Mouse (Mus musculus): ENCODE measurements around the gene Idh1. TPM values are rescaled to one million over a fixed set of nuclear protein-coding genes. Genes with fewer than 3 reads are reported as not detected.

Gene Idh1
- polyA plus RNA-seq, 1 experiment from 2014 or later: 397 TPM

DNA sequence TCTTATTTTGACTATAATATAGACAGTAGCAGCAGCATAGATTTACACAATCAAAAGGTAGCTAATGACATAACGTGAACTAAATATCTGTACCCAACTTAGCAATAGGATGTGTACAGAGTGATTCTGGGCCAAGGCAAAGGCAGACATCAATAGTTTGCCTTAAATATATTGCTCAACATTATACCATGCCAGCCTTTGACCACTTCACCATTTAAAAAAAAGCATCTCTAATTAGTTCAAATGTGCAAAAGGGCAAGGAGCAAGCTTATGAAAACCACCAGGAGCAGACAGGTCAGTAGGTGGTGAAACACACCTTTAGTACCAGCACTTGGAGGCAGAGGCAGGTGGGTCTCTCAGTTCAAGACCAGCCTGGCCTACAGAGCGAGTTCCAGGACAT lies 12.6 kb downstream of the Idh1 start:
- no peak overlapping the region for H3K27ac ChIP-seq (replicated peaks)
- no peak overlapping the region for H3K9ac ChIP-seq (replicated peaks)
- H3K36me3 ChIP-seq: peaks cover 58% of the 10 kb centered on the region
- no peaks in the 10 kb centered on the region for H3K9me3 ChIP-seq
- WGBS: 91% methylated on average over 2 of the region's 2 CpGs
- peaks cover 31% of the 10 kb centered on the region for H3K4me1 ChIP-seq
- ATAC-seq (ENCODE audit: low FRiP score, low read depth): no peak
- no peak overlapping the region for H3K4me3 ChIP-seq
- H3K27me3 ChIP-seq: no peaks in the 10 kb centered on the region
- H3K4me2 ChIP-seq (replicated peaks): no peak overlapping the region

- no peaks in the 10 kb centered on the region for H3K27me3 ChIP-seq
- no peaks in the 10 kb centered on the region for H3K9me3 ChIP-seq
- H3K4me2 ChIP-seq (replicated peaks): no peak overlapping the region
- no peak overlapping the region for H3K4me3 ChIP-seq
- 61% methylated on average over 4 of the region's 4 CpGs for WGBS
- peaks cover 79% of the 10 kb centered on the region for H3K36me3 ChIP-seq
- no peak overlapping the region for H3K9ac ChIP-seq (replicated peaks)
- ATAC-seq (ENCODE audit: low FRiP score, low read depth): no peak
- peaks cover 18% of the 10 kb centered on the region for H3K4me1 ChIP-seq
- H3K27ac ChIP-seq (replicated peaks): no peak overlapping the region
These were observed 14.7 kb downstream of the Idh1 start for GRCm38 (mm10) chr1:65171579-65171978.

DNA sequence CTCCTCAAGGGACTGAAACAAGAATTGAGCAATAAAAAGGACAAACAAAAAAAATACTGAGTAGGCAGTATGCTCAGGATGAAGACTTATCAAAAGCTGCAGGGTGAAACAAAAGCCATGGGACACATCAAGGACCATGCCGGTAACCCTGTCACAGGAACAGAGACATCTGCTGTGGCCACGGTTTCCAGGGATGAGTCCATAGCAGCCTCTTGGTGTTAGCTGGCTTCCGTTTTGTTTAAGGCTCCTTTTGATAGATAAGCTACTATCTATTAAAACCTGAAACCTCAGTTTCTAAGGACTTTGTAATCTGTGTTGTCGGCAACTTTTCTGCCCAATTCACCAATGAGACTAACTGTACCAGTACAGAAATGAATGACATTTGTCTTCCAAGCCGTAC lies 16.4 kb downstream of the Idh1 start:
- Histone ChIP-seq H3K9me3 (no peaks in the 10 kb centered on the region), H3K27me3 (no peaks in the 10 kb centered on the region), H3K4me3 (no peak overlapping the region), H3K27ac (replicated peaks) (no peak overlapping the region), H3K4me1 (peaks cover 8% of the 10 kb centered on the region), H3K36me3 (peaks cover 95% of the 10 kb centered on the region), H3K4me2 (replicated peaks) (no peak overlapping the region), H3K9ac (replicated peaks) (no peak overlapping the region)
- ATAC-seq (ENCODE audit: low FRiP score, low read depth): no peak
- 93% methylated on average over 5 of the region's 5 CpGs for WGBS

DNA sequence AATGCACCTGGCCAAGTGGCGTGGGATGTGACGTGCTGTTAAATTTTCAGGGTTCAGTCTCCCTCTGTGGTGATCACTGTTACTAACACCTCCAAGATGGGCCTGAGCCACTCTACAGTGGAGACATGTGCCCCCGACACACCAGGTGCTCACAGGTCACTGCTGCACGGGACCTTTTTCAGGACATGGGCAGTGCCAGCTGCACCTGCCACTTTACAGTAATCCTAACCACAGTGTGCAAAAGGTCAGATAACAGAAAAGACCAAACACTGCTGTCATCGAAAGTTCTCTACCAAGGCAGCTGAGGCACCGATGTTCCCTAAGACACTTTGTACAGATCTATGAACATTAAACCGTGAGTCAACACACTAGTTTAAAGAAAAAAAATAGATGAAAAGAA lies 16.8 kb downstream of the Idh1 start:
- H3K27ac ChIP-seq (replicated peaks): no peak overlapping the region
- peaks cover 8% of the 10 kb centered on the region for H3K4me1 ChIP-seq
- no peaks in the 10 kb centered on the region for H3K9me3 ChIP-seq
- no peak overlapping the region for H3K4me3 ChIP-seq
- 93% methylated on average over 7 of the region's 7 CpGs for WGBS
- H3K9ac ChIP-seq (replicated peaks): no peak overlapping the region
- H3K4me2 ChIP-seq (replicated peaks): no peak overlapping the region
- no peak for ATAC-seq (ENCODE audit: low FRiP score, low read depth)
- no peaks in the 10 kb centered on the region for H3K27me3 ChIP-seq
- peaks cover 97% of the 10 kb centered on the region for H3K36me3 ChIP-seq

GRCm38 (mm10) chr1:65167496-65167895 lies 18.8 kb downstream of the Idh1 start:
- H3K27ac ChIP-seq (replicated peaks): no peak overlapping the region
- H3K4me2 ChIP-seq (replicated peaks): no peak overlapping the region
- no peak overlapping the region for H3K9ac ChIP-seq (replicated peaks)
- ATAC-seq (ENCODE audit: low FRiP score, low read depth): no peak
- peaks cover 4% of the 10 kb centered on the region for H3K4me1 ChIP-seq
- no peaks in the 10 kb centered on the region for H3K9me3 ChIP-seq
- no peaks in the 10 kb centered on the region for H3K27me3 ChIP-seq
- peaks cover 95% of the 10 kb centered on the region for H3K36me3 ChIP-seq
- H3K4me3 ChIP-seq: no peak overlapping the region
- 86% methylated on average over 1 of the region's 1 CpGs for WGBS

- no peak overlapping the region for H3K27ac ChIP-seq (replicated peaks)
- H3K9ac ChIP-seq (replicated peaks): no peak overlapping the region
- H3K4me3 ChIP-seq: no peak overlapping the region
- H3K4me2 ChIP-seq (replicated peaks): no peak overlapping the region
- peaks cover 93% of the 10 kb centered on the region for H3K36me3 ChIP-seq
- ATAC-seq (ENCODE audit: low FRiP score, low read depth): no peak
- 100% methylated on average over 1 of the region's 1 CpGs for WGBS
- H3K9me3 ChIP-seq: no peaks in the 10 kb centered on the region
- H3K4me1 ChIP-seq: no peaks in the 10 kb centered on the region
- H3K27me3 ChIP-seq: no peaks in the 10 kb centered on the region
These were observed 24.1 kb downstream of the Idh1 start for GRCm38 (mm10) chr1:65162210-65162609.

DNA sequence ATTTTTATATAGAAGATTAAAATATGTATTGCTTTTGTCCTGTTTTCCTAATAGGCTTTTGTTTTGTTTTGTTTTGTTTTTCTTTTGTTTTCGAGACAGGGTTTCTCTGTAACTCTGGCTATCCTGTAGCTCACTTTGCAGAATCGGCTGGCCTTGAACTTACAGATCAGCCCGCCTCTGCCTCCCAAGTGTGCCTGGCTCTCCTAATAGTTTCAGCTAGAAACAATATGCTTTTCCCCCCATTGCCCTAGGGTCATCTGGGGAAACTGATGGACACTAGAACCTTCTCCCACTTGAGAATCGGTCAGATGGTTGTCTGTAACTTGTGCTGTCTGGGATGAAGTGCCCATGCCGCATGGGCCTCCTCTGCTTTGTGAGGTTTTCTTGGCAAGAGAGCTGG lies 30.2 kb downstream of the Idh1 start:
- Histone ChIP-seq H3K27ac (replicated peaks) (no peak overlapping the region), H3K4me3 (no peak overlapping the region), H3K36me3 (peaks cover 34% of the 10 kb centered on the region), H3K9me3 (no peaks in the 10 kb centered on the region), H3K27me3 (no peaks in the 10 kb centered on the region), H3K4me1 (no peaks in the 10 kb centered on the region), H3K9ac (replicated peaks) (no peak overlapping the region), H3K4me2 (replicated peaks) (no peak overlapping the region)
- 98% methylated on average over 5 of the region's 5 CpGs for WGBS
- no peak for ATAC-seq (ENCODE audit: low FRiP score, low read depth)

GRCm38 (mm10) chr1:65154814-65155213 lies 31.5 kb downstream of the Idh1 start:
- Histone ChIP-seq H3K27ac (replicated peaks) (no peak overlapping the region), H3K36me3 (peaks cover 21% of the 10 kb centered on the region), H3K9me3 (no peaks in the 10 kb centered on the region), H3K4me2 (replicated peaks) (no peak overlapping the region), H3K4me3 (no peak overlapping the region), H3K27me3 (no peaks in the 10 kb centered on the region), H3K9ac (replicated peaks) (no peak overlapping the region), H3K4me1 (no peaks in the 10 kb centered on the region)
- no peak for ATAC-seq (ENCODE audit: low FRiP score, low read depth)

- no peaks in the 10 kb centered on the region for H3K27me3 ChIP-seq
- H3K4me1 ChIP-seq: no peaks in the 10 kb centered on the region
- no peak overlapping the region for H3K9ac ChIP-seq (replicated peaks)
- no peak for ATAC-seq (ENCODE audit: low FRiP score, low read depth)
- H3K27ac ChIP-seq (replicated peaks): no peak overlapping the region
- WGBS: 87% methylated on average over 3 of the region's 3 CpGs
- H3K9me3 ChIP-seq: no peaks in the 10 kb centered on the region
- H3K4me3 ChIP-seq: no peak overlapping the region
- H3K4me2 ChIP-seq (replicated peaks): no peak overlapping the region
- H3K36me3 ChIP-seq: no peaks in the 10 kb centered on the region
These were observed 38.3 kb downstream of the Idh1 start for GRCm38 (mm10) chr1:65147971-65148370.

DNA sequence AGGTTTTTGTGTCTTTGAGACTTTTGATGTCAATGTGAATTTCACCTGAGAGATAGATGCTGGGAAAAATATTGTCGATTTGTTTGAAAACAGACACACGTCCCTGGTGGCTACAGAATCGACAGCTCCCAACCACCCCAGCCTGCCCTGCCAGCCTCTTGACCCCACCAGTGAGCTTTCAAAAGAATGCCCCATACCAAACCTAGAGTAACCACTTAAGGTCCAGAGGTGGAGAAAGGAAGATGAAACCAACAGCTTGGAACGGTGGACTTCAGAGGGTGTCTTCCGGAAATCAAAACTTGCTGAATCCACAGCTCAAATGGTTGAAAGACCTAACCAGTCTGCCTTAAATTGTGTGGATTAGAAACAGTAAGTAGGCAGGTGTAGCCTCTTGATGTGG lies 39.0 kb downstream of the Idh1 start:
- no peak for ATAC-seq (ENCODE audit: low FRiP score, low read depth)
- H3K27me3 ChIP-seq: no peaks in the 10 kb centered on the region
- 96% methylated on average over 5 of the region's 5 CpGs for WGBS
- no peaks in the 10 kb centered on the region for H3K9me3 ChIP-seq
- no peaks in the 10 kb centered on the region for H3K4me1 ChIP-seq
- H3K4me2 ChIP-seq (replicated peaks): no peak overlapping the region
- H3K4me3 ChIP-seq: no peak overlapping the region
- H3K27ac ChIP-seq (replicated peaks): no peak overlapping the region
- no peak overlapping the region for H3K9ac ChIP-seq (replicated peaks)
- no peaks in the 10 kb centered on the region for H3K36me3 ChIP-seq

DNA sequence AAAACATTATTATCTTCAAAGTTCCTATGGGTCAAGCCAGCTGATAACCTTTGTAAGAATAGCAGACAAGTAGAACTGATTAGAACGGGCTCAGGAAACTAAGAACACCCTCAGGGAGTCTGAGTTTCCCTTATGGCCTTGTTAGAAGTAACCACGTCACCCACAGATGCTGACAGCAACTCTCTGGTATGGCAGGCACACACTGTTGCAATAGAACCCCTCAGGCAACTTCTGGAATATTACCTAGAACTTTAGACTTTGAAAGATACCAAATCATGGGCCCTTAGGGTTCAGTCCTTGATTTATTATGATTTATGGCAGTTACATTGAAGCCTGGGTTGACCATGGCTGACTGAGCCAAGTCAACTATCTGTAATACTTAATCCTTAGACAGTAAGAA lies 39.7 kb downstream of the Idh1 start:
- H3K27me3 ChIP-seq: no peaks in the 10 kb centered on the region
- H3K9me3 ChIP-seq: no peaks in the 10 kb centered on the region
- H3K4me3 ChIP-seq: no peak overlapping the region
- no peaks in the 10 kb centered on the region for H3K4me1 ChIP-seq
- no peak overlapping the region for H3K9ac ChIP-seq (replicated peaks)
- ATAC-seq (ENCODE audit: low FRiP score, low read depth): no peak
- H3K27ac ChIP-seq (replicated peaks): no peak overlapping the region
- 65% methylated on average over 2 of the region's 2 CpGs for WGBS
- H3K4me2 ChIP-seq (replicated peaks): no peak overlapping the region
- H3K36me3 ChIP-seq: no peaks in the 10 kb centered on the region

DNA sequence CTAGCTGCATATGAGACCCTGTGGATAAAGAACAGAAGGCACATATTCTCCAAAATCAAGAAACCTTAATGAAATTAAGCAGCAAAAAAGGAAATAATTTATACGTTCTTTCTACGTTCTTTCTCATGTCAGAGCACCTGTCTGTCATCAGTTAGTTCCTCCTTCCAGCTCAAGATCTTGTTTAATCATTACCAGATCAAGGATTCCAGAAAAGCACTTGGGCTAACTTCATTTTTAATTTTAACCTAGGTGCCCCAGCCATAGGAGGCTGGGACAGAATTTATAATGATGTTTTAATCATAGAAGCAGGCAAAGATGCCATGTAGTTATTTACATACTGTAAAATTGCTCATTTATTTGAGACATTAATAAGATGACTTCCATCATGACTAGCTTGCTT lies 41.5 kb downstream of the Idh1 start:
- no peak overlapping the region for H3K4me3 ChIP-seq
- H3K4me1 ChIP-seq: no peaks in the 10 kb centered on the region
- H3K27me3 ChIP-seq: no peaks in the 10 kb centered on the region
- no peaks in the 10 kb centered on the region for H3K9me3 ChIP-seq
- 96% methylated on average over 2 of the region's 2 CpGs for WGBS
- H3K9ac ChIP-seq (replicated peaks): no peak overlapping the region
- no peak for ATAC-seq (ENCODE audit: low FRiP score, low read depth)
- no peaks in the 10 kb centered on the region for H3K36me3 ChIP-seq
- H3K4me2 ChIP-seq (replicated peaks): no peak overlapping the region
- no peak overlapping the region for H3K27ac ChIP-seq (replicated peaks)

DNA sequence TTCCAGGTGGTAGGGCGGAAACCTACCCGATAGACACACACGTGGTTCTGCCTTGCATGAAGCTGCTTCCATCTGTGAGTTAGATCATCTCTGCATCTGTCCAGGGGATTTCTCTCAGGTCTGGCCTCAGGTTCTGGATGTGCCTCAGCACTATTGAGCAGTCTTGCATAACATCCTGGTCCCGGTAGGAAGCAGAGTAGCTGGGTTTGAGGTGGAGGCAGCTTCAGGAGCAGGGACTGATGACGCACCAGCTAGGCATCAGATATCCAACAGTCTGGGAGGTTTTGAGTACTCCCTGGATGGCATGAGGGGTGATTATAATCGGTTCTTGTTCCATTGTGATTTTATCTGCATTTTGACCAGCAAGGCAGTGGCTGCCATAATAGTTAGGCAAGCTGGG lies 48.7 kb downstream of the Idh1 start:
- 89% methylated on average over 6 of the region's 6 CpGs for WGBS
- Histone ChIP-seq H3K9me3 (no peaks in the 10 kb centered on the region), H3K9ac (replicated peaks) (no peak overlapping the region), H3K4me2 (replicated peaks) (no peak overlapping the region), H3K4me1 (no peaks in the 10 kb centered on the region), H3K27ac (replicated peaks) (no peak overlapping the region), H3K27me3 (no peaks in the 10 kb centered on the region), H3K4me3 (no peak overlapping the region), H3K36me3 (no peaks in the 10 kb centered on the region)
- ATAC-seq (ENCODE audit: low FRiP score, low read depth): no peak

All from midbrain, embryonic 12.5 days (tissue).